Mouse (Mus musculus): ENCODE measurements at regions not wholly inside any gene's neighbourhood (a gene's known extent, or its start where the extent isn't known, plus 50 kb on each side); places are given as distances from the start of the nearest gene placed in this dataset.

DNA sequence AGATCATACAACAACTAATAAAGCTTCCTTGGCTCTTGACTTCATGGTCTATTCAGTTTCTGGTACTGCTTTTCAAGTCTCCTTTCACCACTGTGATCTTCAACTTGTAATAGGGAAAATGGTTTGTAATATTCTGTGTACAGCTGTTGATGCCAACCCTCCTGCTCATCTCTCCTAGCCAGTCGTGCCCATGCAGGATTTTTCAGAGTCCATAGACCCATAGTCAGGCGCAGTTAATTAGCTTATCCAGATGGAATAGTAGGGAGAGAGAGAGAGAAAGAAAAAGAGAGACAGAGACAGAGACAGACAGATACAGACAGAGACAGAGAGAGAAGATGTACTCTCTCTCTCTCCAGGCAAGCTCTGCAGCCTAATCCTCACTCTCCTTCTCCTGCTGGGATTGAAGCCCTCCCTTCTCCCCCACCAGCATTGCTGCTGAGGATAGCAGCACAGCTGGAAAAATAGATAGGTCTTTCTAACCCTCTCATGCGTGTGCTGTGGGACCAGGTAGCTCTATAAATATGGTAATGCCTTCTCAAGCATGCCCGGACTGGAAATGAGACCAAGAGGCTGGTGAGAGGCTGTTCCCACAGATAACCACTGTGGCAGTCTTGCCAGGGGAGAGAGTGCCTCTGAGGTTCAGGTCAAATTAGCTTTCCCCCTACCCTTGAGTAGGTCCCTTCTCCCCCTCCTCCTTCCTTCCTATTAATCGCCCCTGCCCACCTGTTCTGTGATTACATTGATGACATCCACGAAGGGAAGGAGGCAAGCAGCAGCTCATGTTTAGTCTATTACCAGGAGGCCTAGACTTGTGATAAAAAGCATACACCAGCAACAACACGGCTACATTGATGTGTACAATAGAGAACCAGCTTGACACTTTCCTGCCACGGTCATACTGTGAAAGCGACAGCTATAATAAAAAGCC, 301.9 kb upstream of the Brinp1 start:
- peak; percentile 72 for DNase-seq

All from heart, adult 11 months (tissue).